Mouse (Mus musculus): Measurements from ENCODE around the gene Ikzf3.

Gene Ikzf3

DNA sequence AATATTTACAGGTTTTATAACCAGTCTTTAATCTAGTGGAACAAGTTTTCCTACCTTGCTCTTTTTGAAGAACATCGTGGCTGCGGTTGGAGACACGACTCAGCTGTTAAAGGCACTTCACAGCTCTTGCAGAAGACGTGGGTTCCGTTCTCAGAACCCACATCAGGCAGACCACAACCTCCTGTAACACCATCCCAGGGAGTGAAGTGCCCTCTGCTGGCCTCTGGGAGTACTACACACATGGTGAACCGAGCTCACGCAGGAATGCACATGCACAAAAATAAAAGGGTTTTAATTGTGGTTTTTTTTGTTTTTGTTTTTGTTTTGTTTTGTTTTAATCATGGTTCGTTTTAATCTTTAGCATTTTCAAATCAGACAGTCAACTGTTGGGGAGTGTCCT lies 22.5 kb upstream of the Ikzf3 start:
- DNase-seq (ENCODE audit: low spot score) = peak; percentile 13

DNA sequence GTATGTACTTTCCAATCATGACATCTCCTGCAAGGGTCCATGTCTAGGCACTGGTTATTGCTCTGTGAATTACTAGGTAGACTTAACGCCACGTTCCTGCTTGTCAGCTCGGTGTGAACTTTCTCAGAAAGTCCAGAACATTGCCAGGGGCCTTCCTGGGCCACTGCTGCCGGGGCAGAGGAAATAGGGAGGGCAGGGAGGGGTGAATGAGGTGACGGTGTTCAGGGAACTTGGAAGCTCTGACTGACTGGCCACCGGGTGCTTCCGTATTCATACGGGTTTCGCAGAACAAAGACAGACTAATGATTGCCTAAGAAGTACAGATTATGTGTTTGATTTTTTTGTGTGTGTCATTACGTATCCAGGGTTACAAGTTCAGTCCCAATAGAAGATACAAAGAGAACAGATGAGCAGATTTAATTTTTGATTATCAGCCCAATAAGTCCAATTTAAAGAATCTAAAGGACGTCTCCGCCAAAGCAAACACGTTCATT lies 18.1 kb upstream of the Ikzf3 start:
- DNase-seq (ENCODE audit: low spot score) = no peak

DNA sequence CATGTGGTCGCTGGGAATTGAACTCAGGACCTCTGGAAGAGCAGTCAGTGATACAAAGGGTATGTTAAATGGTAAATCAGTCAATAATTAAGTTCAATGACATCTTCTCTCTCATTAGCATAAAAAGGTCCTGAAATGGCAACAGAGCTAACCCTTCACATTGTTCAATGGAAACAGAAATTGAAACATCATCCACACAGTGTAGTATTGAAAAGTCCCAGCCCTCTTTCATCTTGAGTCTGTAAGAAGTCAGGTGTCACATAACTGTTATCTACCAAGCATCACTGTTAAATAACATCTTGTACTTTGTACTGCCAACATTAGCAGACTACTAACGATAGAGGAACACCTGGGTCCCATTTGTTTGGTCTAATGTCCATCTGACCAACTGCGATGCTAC lies 17.2 kb upstream of the Ikzf3 start:
- DNase-seq (ENCODE audit: low spot score) = no peak

DNA sequence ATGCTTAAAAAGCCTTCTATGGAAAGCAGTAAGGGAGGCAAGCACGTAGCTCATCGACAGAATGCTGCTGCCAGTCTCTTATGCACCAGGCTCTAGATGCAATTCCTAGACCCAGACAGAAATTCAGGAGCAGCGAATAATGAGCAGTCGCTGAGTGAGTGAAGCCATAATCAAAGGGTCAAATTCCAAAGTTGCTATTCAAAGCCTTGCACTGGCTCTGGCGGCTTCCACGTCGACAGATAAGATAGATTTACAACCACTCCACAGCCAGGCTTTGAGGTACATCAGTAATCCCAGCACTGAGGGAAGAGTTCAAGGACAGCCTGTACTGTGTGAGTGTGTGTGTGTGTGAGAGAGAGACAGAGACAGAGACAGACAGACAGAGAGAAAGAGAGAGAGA lies 15.1 kb upstream of the Ikzf3 start:
- DNase-seq (ENCODE audit: low spot score) = no peak

DNA sequence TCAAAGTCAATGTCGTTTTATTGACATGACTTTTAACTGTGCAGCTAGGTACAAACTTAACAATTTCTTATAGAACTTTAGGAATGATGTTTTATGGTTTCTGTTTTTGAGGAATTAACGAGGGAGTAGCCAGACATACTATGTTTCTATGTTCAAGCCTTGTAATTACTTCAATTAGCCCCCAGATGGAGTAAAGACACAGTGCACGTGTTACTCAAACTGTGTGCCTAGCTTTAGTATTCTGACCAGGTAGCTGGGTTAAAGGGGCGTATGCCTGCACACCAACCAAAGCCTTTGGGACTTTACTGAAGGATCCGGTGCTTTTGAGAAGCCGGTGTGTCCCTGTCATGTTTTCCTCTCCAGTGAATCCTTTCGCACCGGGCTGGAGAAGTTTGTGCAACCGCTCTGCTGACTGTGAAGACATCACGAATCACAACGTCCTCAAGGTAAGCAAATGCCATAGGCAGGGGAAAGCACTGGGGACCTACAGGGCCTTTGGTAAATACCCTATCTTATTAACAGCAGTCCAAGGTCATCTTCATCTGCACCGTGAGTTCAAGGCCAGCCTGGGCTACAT lies 9.4 kb upstream of the Ikzf3 start:
- DNase-seq (ENCODE audit: low spot score) = no peak

DNA sequence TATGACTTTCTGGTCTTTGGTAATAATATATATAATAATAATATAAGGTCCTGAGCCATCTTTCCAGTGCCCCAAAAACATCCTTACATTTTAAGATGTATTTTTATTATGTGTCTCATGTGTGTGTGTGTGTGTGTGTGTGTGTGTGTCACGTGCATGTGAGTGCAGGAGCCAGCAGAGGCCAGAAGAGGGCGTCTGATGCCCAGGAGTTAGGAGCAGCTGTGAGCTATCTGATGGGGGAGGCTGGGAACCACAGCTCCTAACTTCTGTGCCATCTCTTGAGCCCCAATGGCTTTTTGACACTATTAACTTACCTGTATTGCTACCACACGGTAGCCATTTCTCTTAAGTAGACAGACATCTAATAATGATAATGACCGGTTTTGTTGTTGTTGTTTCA lies 8.1 kb upstream of the Ikzf3 start:
- DNase-seq (ENCODE audit: low spot score) = no peak

DNA sequence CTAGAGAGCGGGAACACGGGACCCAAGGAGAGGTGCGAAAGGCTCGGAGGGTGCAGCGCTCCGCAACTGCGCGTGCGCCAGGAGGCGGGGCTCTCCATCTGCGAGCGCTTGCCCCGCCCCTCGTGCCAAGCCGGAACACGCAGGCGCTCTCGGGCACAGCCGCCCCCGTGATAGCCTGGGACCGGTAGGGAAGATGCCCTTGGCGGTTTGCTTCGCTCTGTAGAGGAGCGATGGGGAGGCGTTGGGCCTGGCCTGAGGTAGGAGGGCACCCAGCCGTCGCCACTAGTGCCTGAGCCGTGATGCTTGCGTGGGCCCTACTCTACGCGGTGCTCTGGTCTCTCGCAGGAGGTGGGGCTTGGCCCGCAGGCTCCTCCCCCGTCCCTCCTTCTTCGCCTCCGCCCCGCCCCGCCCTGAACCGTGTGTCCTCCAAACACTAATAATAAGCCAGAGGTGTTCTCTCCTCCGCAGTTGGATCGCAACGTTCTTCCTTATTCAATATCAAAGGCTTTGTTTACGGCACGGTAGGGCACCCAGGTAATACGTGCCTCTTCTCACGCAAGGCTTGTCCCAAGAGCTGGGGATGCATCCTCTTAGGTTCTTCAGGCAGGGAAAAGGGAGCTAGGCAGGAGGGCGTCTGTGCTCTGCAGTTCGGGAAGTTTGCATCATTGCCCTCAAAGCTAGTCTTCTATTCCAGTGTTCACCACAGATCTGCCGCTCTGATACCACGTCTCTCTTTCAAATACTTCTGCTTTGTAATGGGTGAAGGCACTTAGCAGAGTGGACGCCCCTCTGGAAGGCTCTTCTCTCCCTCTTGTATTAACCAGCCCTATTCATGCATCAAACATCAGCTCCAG lies 5.4 kb upstream of the Ikzf3 start, which contains the start of gene Zpbp2:
Gene Zpbp2, plus strand, starts transcription at position 123 of the 854 bp plus-strand sequence.
- DNase-seq (ENCODE audit: low spot score) = peak; percentile 90

DNA sequence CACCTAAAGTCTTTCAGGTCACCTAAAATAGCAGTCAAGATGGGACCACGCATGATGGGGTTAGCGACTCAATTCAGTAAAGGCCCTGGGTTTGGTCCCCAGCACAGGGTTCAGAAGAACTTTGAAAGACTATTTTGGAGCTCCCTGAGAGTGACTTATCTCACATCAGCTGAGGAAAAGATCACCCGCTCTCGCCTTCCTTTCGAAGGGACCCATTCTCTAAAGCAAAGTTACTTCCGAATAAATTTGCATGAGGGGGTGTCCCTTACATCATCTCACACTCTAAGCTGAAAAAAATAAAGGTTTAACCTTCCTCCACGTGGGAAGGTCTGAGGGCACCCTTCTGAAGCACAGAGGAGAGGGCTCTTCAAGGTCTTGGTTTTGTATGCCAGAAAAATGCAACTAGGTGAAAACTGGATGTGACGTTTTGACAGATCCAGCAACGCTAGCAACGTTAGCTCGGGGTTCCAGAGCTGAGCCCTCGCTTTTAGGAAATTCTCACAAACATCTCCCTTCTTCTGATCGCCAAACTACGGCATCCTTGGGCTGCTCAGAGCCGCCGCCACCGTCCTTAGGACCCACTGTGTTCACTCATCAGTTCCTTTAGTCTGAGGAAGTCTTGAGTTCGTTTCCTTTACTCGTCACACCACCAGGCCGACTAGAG lies 4.6 kb upstream of the Ikzf3 start:
- no peak for DNase-seq (ENCODE audit: low spot score)

DNA sequence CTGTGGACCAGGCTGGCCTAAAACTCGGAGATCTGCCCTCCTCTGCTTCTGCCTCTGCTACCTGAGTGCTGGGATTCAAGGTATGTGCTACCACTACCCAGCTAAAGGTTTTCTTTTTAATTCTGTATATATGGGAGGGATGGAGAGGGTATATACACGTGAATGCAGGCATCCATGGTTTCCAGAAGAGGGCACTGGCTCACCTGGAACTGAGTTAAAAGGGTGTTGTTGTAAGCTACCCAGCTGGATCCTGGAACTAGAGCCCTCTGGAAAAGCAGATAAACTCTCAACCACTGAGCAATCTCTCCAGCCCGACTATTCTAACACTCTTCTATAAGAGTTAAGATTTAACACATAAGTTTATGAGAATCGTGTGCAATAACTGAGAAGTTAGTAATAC lies 3.5 kb upstream of the Ikzf3 start:
- DNase-seq (ENCODE audit: low spot score) = no peak

DNA sequence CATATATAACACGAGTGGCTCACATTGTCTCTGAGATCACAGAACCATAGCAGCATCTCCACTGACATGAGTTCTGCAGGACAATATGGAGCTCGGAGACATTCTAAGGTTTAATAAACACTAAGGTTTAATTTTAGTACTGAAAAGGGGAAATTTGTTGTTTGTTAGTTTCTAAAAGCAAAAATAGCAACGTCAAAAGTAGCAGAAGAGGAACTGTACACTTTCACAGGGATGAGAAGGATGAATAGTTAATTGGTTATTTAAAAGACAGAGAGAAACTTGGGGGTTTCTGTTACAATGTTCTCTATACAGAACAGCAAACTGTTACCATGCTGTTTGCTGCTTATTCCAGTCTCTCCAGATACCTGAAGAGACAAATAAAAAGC lies 1.5 kb upstream of the Ikzf3 start:
- DNase-seq (ENCODE audit: low spot score) = no peak

DNA sequence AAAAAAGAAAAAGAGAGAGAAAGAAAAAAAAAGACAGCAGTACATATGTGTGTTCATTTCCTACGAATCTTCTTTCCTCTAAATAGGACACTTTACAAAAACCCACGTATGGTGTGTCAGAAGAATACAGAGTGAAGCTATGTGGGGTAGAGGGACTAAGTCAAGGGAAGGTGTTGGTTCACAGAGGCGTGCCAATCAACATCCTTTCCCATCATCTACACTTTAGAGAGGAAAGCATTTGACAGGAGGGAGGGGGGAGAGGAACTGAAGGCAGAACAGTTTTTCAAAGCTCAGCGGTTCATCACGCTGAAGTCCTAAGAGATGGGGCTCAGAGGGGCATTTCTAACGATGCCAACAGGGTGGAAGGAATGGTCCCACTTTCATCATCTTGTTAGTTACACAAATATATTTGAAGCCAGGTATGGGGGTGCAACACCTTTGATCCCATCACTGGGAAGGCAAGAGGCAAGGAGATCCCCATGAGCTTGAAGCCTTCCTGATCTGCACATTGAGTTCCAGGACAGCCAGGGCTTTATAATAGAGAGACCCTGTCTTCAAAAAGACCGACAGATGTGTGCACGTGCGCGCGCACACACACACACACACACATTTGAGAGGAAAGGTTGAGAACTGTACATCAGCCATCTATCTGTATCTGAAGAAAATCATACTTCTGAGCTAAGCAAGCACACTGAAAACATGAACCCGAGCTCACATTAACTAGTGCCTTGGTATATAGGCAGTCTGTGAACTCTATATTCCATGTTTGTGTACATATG lies 887 bp upstream of the Ikzf3 start:
- no peak for DNase-seq (ENCODE audit: low spot score)

DNA sequence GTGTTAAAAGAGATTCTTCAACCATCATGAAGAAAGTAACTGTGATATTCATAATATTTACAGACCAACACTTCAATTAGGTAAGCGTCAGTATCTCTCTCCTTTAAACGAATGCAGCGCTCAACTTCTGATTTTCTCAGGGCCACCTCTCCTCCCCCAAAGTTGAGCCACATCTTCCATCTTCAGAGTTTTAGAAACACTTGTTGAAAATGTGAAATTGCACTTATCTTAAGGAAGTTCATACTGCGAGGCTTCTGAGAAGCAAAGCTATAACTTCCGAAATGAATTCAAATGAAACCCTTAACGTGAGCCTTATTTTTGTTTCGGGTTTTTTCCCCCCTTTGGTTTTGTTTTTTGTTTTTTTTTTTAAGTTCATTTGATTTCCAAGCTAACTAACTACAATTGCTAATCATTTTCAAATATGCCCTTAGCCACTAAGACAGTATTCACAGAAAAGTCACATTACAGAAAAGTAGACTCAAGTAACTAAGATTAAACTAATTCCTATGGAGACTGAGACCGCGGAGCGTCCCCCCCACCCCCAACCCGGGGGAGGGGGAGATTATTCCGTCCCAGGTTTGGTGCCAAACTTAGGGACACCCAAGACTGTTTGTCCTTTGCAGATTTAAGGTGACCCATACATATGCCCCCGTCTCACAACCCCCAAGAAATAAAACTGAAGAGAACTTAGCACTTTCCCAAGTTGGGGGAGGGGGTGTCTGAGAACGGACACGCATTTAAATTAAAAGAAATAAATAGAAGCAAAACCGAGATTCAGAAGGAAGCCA lies 747 bp downstream of the Ikzf3 start:
- no peak for DNase-seq (ENCODE audit: low spot score)

DNA sequence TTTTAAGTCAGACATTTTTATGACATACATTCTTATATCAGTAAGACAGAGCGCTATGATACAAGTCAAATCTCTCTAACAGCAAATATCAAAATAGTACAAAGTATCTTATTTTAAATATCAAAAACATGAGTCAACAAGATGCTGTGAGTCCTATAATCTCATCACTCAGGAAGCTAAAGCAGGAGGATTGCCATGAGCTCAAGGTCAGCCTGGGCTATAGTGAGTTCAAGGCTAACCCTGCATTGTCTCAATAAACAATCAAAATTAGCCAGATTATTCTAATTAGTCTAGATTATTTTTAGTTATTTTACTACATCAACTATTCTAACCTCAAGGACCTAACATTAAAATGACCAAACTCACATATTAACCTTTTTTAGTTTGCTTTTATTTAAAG lies 2.4 kb downstream of the Ikzf3 start:
- no peak for DNase-seq (ENCODE audit: low spot score)

DNA sequence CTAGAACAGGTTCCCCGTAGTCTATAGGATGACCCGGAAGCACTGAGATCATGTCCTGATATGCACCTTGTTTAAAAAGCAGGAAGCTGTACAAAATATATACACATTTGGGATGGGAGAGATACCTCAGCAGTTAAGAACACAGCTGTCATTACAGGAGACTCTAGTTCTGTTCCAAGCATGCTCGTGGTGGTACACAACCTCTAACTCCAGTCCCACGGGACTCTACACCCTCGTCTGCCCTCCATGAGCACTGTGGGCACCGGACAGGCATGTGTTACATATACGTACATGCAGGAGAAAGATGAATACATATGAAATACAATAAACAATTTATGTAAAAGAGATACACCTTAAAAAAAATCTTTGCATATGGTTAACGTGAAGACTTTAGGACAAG lies 3.3 kb downstream of the Ikzf3 start:
- DNase-seq (ENCODE audit: low spot score) = no peak

DNA sequence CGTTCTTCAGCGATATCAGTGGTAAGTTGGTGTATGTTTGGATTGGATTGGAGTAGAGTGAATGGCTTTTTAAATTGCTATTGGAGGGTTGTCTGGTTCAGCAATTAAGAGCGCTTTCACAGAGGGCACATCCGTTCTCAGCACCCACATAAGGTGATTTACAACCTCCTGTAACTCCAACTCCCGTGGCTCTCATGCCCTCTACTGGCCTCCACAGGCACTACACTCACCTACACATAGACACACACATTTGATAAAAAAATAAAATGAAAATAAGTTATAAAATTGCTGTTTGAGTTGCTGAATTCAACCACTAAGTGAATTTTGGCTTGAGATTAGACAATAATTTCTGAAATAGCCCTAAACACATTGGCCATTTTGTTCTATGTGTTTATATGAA lies 5.5 kb downstream of the Ikzf3 start:
- no peak for DNase-seq (ENCODE audit: low spot score)

DNA sequence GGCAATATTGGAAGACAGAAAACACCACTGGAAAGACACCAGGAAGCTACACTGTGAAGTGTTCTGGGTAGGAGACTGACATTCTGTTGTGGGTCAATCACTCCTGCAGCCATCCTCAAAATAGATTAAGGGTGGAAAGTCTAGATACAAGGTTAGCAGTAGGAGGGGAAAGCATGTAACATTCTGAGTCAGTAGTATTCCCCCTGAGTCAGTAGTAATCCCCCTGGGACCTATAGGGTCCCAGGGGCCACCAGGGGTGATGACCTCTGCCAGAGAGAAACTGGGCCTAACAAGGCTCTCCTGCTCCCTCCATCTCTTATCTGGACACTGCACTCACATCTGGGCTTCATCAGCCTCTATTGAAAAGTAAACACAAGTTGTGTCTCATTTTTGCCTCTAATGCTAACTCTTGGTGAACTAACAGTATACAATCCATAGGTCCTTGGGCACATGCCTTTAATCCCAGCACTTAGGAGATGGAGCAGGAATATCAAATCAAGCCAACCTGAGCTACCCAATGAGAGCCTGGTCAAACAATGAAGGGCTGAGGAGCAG lies 8.3 kb downstream of the Ikzf3 start:
- no peak for DNase-seq (ENCODE audit: low spot score)

DNA sequence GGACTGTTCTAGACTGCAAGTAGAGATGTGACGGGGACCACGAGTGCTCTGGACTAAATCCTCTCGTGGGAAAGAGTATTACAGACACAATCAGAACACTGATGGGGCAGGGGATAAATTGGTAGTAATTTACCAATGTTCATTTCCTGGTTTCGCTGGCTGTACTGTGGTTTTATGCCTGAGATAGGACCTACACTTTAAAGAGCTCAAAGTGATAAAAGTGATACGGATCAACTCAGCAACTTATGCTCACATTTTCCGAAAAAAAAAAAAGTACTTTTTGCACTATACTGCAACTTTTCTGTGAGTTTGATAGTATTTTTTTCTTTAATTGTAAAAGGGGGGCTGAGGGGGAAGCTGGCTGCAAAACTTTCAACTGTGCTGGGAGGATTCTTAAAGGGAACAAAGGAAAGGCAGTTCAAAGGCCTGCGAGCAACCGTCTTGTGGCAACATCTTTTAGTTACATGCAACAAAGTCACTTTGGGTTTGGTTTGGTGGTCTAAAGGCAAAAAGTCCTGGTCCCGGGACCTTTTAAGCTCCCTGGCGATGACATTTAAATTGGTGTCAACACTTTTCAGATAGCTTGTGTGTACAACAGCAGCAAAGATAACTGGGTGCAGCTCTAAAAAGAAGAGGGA lies 18.9 kb downstream of the Ikzf3 start:
- DNase-seq (ENCODE audit: low spot score) = no peak

DNA sequence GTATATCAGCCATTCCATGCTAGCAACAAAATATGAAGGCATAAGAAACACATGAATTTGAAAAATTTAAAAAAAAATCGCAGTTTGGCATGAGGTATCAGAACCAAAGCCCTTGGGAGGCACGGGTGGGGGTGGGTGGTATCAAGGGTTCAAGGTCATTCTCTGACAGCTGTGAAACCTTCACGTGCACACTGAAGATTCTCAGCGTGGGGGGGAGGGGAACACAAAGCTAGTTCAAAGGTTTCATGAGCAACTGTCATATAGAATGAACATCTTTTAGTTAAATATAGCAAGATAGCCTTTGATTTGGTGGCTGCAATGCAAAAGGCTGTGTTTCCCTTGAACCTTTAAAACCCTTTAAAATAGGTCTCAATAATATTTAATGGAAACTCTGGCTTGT lies 20.7 kb downstream of the Ikzf3 start:
- DNase-seq (ENCODE audit: low spot score) = no peak

DNA sequence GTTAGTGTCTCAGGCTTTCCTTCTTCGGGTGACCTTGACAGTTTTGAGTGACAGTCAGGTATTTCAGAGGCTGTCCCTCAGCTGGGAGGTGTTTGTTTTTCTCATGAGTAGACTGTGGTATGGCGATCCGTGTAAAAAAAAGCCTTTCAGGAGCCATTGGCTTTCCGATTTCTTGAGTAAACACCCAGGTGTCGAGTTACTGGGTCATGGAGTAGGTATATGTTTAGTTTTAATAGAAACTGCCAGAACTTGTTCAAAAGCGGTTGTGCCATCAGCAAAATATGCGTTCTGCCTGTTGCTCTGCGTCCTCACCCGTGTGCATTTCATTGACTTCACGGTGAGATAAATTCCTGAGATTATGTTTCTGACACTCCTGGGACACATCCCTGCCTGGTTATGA lies 25.4 kb downstream of the Ikzf3 start:
- DNase-seq (ENCODE audit: low spot score) = no peak

DNA sequence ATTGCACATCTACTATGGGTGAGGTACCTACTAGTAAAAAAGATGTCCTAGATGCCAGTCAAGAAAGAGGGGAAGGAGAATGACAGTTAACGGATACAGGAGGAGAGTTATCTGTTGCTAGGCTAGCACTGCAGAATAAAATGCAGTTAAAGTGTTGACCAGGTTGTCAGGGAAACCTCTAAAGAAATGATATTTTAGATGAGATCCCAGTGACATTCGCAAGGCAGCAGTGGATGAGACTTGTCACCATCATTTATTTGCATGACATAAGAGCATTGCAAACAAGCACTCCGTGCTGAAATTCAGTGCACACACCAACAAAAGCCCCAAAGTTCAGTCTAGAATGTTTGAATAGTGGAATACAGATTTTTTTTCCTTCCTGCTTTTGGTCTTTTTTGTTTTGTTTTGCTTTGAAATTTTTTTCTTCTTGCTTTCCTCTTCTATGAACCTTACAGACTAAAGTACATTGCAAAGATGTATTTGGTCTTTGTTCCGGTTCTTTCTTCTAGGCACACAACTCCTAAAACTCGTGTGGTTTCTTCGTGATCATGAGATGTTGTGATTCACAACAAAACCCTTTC lies 32.4 kb downstream of the Ikzf3 start:
- no peak for DNase-seq (ENCODE audit: low spot score)

All from c-Kit-positive CD71-positive TER-119-positive erythroid progenitor cells, embryonic 14.5 days (primary cell).